Mouse (Mus musculus): ENCODE measurements around the gene St3gal3.

Gene St3gal3

DNA sequence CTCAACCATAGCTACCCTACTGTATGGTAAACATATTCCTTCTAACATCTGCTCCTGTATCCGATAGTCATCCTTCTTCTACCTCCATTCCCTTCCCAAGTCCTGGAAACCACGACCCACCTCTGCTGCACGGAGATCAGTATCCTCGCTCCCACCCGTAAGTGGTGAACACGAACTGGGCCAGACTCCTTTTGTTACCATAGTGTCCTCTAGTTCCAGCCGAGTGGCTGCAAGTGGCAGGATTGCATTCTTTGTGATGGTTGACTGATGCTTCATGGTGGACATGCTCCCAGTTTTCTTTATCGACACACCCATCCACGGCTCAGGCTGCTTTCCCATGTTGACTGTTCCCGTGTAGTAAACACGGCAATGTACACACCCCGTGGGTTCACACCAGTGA is 144.9 kb downstream of the St3gal3 start:
- in situ Hi-C loops (cut with MboI, MseI): no loop called here

DNA sequence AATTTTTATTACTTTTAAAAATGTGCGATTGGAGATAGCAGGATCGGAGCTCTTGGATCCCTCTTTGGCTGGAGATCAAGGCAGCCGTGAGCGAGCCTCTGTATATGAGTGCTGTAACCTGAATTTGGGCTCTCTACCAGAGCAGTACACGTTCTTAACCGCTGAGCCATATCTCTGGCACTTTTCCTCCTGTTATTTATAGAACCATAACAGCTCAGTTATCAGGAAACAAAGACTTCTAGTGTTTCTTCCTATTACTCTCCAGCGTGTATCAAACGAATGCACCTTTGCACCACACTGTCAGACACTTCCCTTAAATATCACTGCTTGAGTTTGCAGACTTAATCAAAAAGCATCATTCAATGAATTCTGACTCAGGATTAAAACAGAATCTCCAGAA is 147.9 kb downstream of the St3gal3 start:
- in situ Hi-C loops (cut with MboI, MseI): no loop called here

DNA sequence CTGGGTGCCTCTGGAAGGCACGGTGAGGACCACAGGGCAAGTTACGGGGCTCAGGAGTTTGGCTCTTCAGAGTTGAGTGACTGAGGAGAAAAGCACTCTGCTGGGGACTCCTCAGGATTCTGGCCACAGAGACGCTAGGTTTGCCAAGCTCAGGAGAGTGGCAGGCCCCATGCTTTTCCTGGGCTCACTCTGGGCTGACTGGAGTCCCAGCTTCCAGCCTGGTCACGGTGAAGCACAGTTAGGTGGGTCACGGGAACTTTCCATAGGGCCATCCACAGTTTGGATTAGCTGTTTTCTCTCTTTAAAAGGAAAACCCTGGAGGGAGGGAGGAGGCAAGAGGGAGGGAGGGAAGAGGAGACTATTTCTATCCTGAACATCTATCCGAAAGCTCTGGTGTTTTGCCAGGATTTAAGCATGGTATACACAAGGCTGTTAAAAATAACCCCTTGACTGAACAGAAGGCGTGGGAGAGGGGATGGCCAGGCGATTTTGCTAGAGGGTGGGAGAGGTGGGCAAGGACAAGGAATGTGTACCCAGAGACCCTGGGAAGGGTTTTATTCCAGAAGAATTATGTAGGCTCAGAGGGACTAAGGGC is 149.6 kb downstream of the St3gal3 start:
- in situ Hi-C loops (cut with MboI, MseI): no loop called here

DNA sequence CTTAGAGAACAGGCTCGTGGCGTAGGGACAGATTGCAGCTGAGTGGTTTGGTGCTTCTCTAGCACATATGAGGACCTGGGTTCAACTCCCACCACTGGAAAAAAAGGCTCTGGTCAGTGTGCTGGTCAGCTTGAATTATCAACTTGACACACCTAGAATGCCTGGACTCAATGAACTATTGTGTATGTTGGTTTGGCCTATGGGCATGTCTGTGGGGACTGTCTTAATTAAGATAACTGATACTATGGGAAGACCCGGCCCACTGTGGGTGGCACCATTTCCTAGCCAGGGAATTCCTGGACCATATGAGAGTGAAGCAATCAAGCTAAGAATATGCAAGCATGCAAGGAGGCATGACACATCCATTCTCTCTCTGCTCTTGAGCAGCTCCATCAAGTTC is 150.5 kb downstream of the St3gal3 start:
- in situ Hi-C loops (cut with MboI, MseI): no loop called here

DNA sequence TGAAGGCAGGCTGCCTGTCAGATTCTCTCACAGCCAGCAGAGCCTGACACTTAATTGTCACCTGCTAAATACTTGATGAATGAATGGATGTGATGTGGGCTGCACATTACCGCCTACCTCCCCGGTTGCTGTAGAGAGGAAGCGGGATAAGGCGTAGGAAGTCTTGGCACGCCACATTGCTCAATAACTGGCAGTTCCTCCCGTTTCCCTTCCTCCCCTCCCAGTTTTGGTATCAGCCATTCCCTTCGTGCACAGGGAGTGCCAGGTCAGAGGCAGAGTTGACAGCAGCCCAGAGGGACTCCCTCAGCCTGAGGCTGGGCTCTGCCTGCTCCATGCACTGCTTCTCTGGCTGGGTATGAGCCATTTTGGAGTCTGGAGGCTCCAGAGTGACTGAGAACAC is 152.0 kb downstream of the St3gal3 start:
- in situ Hi-C loops (cut with MboI, MseI): no loop called here

DNA sequence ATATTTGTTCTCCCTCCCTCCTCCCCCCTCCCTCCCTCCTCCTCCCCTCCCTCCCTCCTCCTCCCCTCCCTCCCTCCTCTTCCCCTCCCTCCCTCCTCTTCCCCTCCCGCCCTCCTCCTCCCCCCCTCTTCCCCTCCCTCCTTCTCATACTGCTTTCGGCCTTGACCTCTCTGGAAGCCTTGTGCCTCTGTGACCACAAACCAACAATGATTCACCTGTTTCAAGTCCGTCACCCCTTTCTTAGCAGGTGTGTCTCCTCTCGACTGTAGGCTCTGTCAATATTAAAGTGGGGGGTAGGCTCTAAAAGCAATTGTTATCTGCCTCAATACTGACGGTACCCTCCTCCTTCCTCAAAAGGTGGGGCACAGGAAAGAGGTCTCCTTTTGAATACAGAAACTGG is 153.2 kb downstream of the St3gal3 start:
- in situ Hi-C loops (cut with MboI, MseI): no loop called here

DNA sequence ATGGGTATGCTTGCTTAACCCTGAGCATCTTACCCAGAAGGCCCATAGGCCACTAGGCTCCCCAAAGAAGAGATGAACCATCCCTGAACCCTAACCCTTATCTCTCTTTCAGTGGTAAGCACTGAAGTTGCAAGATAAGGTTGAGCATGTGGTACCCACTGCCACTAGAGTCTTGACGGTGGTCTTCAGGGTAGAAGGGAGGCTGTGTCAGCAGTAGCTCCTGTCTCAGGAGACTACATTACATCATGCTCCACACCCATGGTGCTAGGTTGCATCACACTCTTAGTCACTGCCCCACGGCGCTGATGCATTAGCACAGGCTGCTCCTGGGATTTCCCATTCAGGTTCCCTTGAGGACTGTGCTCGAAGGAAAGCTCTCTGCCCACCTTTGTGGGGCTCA is 154.6 kb downstream of the St3gal3 start:
- in situ Hi-C loops (cut with MboI, MseI): no loop called here

DNA sequence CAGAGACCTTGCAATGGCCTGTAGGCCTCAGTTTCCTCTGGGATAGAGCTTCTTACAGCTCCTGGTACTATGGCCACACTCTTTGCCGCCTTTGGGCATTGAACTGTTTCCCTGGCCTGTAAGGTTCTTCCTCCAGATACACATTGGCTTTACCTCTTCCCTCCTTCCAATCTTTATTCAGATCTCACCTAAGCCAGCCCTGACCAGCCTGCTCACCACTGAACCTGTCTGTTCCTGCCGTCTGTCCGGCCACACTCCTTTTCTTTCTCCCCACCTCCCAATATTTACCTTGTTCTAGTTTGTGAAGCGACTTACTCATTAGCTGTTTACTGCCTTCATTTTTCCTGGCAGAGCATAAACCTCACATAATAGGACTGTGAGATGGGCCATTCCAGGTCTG is 155.5 kb downstream of the St3gal3 start:
- in situ Hi-C loops (cut with MboI, MseI): no loop called here

DNA sequence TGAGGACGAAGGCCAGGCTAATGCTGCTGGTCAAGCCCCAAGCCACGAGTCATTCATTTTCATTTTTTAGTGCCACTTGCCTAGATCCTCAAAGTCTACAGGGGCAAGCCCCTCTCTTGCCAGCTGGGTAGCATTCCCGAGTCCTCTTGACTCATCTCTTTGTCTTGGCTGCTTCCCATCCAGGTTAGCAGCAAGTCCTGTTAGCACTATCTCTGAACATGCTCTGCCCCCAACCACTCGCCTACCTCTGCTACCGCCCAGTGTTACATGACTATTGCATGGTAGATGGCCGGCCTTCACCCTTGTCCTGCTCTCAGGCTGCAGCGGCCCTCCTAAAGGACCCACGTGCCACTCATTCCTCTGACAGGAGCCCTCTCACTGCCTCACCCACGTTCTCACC is 156.4 kb downstream of the St3gal3 start:
- in situ Hi-C loops (cut with MboI, MseI): no loop called here

DNA sequence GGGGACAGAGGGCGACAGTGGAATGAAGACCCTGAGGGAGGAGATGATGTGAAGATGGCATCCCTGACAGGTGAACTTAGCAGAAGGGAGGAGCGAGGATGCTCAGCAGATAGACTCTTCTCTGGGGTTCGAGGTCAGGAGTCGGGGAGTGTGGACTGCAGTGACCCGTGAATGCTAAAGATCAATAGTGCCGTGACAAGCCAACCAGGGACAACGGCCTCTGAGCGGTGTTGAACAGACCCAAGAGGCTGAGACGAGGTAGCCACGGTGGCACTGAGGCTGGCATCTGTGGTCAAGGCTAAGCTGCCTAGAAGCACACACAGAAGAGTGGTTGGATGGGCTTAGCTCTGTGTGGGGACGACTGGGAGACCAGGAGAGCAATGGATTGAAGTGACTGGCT is 156.9 kb downstream of the St3gal3 start:
- in situ Hi-C loops (cut with MboI, MseI): no loop called here

DNA sequence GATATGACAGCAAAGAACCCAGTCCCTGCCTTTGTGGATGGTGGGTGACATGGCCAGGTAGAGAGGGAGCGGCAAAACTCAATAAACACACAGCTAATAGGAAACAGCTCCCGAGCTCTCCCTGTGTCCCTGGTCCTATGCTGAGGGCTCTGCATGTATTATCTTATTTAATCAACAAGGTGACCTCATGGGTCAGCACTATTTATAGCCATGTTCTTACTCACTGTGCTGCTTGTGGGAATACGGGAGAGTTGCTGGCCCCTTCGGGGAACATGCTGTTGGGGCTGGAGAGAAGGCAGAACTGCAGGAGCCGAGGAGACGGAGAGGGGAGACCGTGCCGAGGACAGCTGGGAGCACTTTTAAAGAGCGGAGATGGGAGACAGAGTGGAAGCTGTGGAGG is 157.3 kb downstream of the St3gal3 start:
- in situ Hi-C loops (cut with MboI, MseI): no loop called here

DNA sequence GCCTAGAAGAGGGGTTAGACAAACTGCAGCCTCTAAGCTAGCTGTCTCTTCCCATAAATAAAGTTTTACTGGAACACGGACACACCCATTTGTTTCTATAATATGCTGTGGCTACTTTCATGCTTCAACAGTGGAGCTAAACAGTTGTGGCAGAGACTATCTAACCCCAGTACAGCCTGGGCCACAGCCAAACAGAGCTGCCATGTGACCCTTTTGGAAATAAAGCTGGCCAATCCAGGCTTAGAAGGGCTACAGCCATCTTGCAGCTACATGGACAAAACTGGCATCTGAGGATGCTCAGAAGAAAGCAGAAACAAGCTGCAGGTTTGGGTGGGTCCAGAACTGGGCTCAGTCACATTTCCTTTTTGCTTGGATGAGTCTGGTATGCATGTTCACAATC is 158.9 kb downstream of the St3gal3 start:
- in situ Hi-C loops (cut with MboI, MseI): no loop called here

DNA sequence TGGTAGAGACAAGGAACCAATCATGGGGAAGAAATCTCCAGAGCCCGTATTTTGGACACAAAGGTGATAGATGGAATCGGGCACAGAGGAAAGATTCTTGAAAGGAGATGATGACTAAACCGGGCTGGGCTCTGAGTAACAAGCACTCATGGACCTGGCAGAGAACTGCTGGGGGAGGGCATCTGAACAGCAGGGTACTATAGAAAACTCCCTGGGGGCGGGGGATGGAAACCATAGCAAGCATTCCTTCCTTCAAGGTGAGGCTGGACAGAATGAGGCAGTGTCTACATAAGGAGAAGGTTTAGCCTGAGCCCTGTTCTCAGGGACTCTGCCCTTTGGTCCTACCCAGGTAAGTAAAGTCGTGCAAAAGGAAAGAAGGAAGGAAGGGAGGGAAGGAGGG is 160.0 kb downstream of the St3gal3 start:
- in situ Hi-C loops (cut with MboI, MseI): no loop called here

DNA sequence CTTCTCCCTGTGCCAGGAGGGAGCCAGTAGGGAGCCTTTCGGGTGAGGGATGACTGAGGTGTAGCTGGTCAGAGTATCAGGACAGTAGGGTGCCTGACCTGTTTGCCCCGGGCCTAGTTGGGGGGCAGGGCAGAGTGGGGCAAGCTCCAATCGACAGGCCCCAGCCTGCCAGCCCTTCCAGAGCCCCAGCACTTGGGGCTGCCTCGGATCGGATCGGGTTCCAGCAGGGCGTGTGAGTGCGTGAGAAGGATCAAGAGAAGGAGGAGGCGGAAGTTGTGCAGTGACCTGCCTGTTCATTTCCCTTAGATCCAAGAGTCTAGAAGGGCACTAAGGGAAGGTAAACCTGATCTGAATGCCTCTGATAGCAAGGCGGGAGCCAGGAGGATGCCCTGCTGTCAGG is 161.7 kb downstream of the St3gal3 start:
- in situ Hi-C loops (cut with MboI, MseI): no loop called here

DNA sequence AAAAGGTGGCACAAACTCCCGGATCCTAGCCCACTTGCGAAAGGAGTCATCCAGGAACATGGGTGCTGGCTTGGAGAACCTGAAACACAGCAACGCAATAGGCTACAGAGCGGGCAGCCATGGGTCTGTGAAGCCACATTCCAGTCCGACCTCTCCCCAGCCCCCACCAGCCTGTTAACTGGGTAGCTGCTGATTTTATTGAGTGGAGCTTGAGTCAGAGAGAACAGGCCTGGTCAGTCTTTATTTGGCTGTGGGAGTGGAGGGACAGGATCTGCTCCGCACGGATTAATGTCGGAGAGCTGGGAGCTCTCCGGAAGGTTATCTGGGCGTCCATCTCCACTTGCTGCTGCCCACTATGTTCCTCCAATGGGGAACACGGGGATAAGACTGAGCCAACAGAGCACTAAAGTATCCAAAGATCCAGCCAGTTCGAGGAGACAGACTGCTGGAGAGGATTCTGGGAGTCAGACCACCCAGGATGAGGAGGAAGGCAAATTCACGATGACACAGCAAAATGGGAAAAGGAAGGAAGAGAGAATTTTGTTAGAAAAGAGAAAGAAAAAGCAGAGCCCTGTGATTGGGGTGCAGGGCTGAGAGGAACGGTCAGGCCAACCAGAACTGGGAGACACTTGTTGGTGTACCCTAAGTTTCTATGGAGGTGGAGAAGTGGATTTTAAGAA is 170.2 kb downstream of the St3gal3 start:
- in situ Hi-C loops (cut with MboI, MseI): no loop called here

DNA sequence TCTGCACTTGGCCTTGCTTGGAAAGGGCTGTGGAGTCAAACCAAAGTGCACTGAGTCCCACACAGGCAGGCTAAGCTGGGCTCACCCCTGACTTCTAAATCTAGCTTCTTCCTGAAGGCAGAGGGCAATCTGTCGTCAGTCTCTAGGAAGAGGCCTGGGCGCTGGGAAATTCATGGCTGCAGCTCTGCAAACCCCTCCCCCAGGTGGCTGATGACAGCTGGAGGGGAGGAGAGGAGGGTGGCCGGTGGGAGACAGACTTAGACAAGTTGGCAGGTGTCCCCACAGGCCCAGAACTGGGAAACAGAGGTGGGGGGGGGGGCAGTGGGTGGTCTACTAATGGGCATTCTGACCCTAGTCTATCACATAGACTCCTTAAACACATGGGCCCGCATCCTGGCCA is 177.2 kb downstream of the St3gal3 start:
- in situ Hi-C loops (cut with MboI, MseI): no loop called here

DNA sequence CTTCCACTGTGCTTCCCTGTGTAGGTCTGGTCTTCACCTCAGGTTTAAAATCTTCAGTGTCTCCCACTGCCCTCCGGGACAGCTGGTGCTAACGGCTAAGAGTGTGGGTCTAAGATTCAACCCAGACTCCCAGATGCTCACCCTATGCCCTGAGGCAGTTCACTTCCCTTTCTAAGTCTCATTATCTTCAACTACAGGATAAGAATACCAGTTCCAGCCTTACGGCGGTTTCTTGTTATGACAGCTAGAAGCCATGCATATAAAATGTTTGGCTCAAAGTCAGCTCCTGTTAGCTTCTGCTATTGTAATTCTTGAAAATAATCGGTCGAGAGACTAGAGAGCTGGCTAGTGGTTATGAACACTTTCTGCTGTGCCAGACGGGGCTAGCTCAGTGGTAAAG is 187.2 kb downstream of the St3gal3 start:
- in situ Hi-C loops (cut with MboI, MseI): no loop called here

DNA sequence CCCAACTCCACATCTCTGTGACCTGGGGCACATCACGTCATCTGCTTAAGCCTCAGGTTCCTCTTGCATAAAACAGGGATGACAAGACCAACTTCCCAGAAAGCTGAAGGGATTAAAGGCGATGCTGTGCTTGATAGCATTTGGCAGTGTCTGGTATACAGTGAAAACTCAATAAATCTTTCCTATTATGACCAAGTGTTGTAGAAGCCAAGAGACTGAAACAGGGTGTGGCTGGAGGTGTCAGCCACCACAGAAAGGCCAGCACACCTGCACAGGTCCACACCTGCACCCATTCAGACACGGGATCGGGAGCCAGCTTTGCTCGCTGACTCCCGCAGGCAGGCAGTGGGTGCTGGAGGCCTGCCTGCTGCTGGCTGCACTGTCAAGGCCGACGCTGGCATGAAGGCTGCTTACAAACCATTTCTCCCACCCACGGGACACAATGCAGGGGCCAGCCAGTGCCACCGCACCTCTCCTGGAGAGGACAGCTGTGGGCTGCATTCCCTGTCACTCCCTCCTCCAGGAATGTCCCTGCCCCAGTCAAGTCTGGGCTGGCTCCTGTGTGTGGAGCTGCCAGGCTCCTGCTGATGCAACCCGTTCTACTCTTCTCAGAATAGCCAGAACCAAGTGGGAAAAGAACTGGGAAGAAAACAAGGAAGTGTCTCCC is 187.9 kb downstream of the St3gal3 start:
- in situ Hi-C loops (cut with MboI, MseI): no loop called here

DNA sequence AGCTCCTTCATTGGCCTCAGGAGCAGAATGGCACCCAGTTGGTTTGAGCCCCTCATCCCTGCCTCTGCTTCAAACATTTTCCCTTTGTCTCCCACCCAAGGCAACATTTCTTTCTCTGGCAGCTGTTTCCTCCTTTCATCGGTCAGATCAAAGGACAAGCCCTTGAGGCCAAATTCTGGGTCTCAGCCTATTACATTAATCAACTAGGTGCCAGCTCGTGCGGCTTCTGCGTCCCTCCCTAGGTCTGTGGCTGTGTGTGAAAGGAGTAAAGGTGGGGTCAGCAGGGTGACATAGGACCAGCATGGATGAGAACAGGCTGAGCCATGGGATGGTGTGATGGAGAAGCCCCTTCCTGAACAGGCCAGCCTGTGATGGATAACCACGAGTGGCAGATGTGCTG is 191.4 kb downstream of the St3gal3 start:
- in situ Hi-C loops (cut with MboI, MseI): no loop called here

DNA sequence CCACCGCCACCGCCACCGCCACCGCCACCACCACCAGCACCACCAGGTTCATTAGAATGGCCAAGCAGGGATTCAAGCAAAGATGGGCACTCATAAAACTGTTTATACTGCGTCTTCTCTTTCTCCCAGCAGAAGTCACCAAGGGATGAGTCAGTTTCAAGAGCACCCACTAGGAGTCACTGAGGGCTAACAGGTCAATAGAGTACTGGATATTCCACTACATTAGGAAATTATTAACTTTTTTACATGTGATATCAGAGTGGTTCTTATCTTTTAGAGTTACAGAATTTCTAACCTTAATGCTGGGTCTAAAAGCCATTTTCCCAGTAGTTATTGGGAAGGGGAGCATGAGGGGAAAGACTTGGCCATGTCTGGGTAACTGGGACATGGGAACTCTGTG is 197.8 kb downstream of the St3gal3 start:
- in situ Hi-C loops (cut with MboI, MseI): no loop called here

DNA sequence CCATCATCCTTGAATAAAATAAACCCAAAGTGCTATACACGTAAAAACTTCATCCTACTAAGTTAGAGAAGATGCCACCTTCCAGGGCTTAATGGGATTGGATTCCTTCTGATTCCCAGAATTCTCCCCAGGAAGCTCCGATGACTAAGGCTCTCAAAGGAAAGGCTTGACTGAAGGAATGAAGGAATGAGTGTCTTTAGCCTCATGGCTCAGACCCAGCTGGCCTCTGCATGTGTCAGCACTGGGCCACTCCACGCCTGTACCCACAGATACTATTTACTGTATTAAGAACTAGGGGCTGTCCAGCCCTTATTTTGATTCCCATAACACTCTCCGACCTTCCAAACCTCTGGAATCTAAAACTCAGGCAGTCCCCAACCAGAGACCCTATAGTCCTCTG is 200.6 kb downstream of the St3gal3 start:
- in situ Hi-C loops (cut with MboI, MseI): no loop called here

DNA sequence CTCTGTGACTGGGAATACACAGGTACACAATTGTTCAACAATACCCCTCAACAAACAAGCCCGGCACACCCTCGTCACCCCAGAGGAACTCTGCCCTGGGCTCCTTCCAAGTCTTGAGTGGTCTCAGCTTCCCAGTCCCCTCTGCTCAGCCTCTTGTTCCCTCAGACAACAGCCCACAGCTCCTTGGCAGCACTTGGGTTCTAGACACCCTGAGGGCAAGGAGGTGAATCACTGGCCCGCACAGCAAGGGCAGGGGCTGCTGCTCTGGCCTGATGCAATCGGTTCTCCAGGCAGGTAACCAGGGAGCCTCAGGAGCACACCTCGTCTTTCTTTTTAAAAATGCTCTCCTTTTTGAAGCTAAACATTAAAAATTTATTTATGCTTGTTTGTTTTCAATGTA is 201.5 kb downstream of the St3gal3 start:
- in situ Hi-C loops (cut with MboI, MseI): no loop called here

DNA sequence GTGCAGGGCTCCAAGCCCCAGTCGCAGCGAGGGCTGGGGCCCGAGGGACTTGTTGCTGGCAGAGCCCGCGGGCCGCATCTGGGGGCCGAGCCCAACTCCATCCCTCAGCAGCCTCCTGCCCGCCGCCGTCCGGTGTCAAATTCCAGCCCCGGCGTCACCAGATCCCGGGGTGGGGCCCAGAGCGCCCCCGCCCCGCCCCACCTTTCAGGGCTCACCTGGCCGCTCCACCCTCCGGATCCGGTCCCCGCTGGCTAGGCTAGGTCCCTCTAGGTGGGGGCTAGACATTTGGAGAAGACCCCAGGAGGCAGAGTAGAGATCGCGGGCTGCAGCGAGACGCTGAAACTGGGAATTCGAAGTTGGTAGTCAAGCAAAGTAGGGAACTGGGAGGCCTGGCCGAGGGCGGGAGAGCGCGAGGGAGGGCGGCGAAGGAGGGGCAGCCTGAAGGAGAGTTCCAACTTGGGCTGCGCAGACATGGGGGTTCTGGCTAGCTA is 205.3 kb downstream of the St3gal3 start, which contains the start of gene Artn:
Gene Artn (minus strand): TSS at position 373 of the 491 bp plus-strand sequence.
- in situ Hi-C loops (cut with MboI, MseI): loop anchor here (5.0 kb wide), 1 partner anchor 158 kb away; no protein-coding TSS in a partner anchor
